Mouse (Mus musculus) adrenal gland, adult 18-20 months (tissue): Measurements from ENCODE around the gene Sstr3. TPM values are rescaled to one million over a fixed set of nuclear protein-coding genes. Genes with fewer than 3 reads are reported as not detected.

Experiments used
- DNase-seq, 2 experiments: peaks; one replicate each; pipeline ENCODE4 v3.0.0; 2021 to 2022; ENCODE audit warnings: low spot score in 2 of 2
- long read RNA-seq, 2 experiments: library from polyadenylated mRNA; stranded (forward); transcript quantifications; one replicate each; pipeline ENCODE4 v2.0.0; 2021
- total RNA-seq, 2 experiments: library from RNA; stranded (reverse); gene quantifications; 1 replicate in 1 of 2; 2 replicates in 1 of 2; pipeline ENCODE4 v1.2.3; 2021

Gene Sstr3
- 1 to 10 TPM in 1 of 2 experiments, under 1 TPM in 1; 0.45 to 1.2 TPM for total RNA-seq
- long read RNA-seq, experiment 1, result 0 reads
- long read RNA-seq, experiment 2, result 0 reads

DNA sequence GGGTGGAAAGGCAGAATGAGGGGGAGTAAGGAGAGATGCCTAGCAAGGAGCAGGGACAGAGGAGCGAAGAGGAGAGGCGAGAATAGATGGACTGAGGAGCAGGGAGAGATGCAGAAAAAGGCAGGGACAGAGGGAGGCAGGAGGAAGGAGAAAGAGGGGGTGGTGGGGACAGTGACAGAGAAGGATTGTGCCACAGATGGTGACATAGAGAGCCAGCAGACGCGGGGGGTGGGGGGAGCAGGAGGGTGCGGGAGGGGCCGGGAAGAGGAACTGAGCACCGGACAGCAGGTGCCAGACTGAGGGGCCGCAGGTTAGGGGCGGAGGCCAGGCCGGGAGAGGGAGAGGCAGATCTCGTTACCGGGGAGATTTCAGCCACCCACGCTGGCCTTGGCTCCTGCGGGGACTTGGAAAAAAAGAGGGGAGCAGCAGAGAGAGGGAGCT, at the start of gene Sstr3:
TSS of gene Sstr3 (minus strand) at position 125 of the 441 bp plus-strand sequence.
- DNase-seq, result peak; percentile 51 to 57

- DNase-seq, result no peak
These were observed 49.5 kb upstream of the Sstr3 start for GRCm38 (mm10) chr15:78593896-78594425.

GRCm38 (mm10) chr15:78592452-78592968, 48.0 kb upstream of the Sstr3 start:
- DNase-seq, result no peak

- DNase-seq, result no peak
These were observed 47.4 kb upstream of the Sstr3 start for GRCm38 (mm10) chr15:78591680-78592451.

DNA sequence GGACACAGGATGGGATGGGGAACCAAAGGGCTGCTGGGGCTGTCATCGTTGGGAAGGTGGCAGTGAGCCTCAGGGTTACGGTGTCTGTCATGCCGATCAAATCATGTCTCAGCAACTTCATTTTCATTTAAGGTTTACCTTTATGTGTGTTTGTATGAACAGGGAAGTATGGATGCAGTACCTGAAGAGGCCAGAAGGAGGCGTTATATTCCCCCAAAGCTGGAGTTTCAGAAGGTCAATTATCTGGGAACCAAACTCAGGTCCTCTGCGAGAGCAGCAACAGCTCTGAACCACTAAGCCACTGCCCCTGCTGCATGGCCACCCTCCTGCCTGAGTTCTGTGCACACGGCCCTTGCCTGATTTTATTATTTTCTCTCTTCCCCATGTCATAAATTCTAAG, 46.3 kb upstream of the Sstr3 start:
- no peak for DNase-seq

- DNase-seq, result no peak
These were observed 45.5 kb upstream of the Sstr3 start for GRCm38 (mm10) chr15:78589936-78590335.

- no peak for DNase-seq
These were observed 44.4 kb upstream of the Sstr3 start for GRCm38 (mm10) chr15:78588900-78589299.

DNA sequence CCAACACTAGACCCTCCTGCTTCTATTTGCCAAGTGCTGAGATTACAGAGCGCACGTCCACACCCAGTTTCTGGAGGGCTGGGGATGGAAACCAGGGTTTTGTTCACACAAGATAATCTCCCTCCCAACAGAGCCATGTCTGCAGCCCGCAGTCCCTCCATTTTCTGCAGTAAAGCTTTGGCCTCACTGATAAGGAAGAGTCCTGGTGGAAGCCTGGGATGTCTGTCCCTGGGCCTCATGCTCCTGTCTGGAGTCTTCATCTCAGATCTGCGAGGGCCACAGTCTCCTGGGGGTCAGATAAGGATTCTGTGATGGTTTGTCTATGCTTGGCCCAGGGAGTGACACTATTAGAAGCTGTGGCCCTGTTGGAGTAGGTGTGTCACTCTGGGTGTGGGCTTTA, 43.6 kb upstream of the Sstr3 start:
- DNase-seq, result no peak

- peak; percentile 90 to 92 for DNase-seq
These were observed 42.8 kb upstream of the Sstr3 start for GRCm38 (mm10) chr15:78587050-78587994.

GRCm38 (mm10) chr15:78585404-78585803, 40.9 kb upstream of the Sstr3 start:
- DNase-seq, result no peak

DNA sequence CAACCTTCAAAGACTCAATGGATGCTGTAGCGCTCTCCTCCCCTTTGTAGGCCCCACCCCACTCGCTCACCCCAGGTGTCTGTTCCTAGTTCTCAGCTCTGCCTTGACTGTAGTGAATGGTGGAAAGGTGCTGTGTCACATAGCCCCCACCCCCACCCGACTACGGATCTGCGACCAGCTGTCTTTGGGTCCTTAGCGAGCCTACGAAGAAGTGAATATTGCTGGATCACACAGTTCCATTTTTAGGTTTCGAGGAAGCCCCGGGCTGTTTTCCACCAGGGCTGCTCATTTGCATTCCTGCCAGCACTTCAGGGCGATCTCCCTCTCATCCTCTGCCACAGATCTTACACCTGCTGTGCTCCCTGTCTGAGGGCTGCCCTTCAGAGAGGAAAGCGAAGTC, 38.9 kb upstream of the Sstr3 start:
- no peak for DNase-seq

GRCm38 (mm10) chr15:78576284-78576810, 31.9 kb upstream of the Sstr3 start:
- no peak for DNase-seq

DNA sequence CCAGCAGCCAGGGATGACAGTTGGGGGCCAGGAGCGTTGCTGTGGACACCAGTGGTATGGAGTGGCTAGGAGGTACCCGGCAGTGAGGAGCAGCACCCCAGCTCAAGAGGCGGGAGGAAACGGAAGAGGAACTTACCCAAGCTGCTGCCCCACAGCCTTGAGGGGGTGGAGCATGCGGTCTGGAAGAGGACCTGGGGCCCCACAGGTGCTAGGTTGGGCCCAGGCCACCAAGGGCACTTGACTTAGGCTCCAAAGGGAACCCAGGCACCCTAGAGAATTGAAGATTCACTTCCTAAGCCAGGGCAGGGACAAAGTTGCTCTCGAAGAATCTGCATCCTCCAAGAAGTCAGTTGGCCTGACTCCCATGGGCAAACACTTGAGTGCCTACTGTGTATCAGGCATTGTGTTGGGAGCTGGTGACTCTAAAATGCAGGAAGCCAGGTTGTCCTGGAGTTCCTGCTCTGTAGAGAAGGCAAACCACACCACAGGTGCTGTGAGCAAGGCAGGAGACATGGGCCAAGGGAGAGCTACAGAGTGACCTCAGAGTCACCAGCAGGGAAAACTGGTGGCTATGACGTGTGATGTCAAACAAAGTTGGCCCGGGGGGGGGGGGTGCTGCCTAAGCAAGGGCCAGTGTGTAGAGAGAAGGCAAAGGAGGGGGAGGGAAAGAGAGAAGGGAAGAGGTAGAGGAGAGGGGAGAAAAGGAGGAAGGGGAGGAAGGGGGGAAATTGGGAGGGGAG, 28.3 kb upstream of the Sstr3 start, which contains the start of gene Rac2:
TSS of gene Rac2 (minus strand) at position 126 of the 740 bp plus-strand sequence.
- DNase-seq, result no peak

DNA sequence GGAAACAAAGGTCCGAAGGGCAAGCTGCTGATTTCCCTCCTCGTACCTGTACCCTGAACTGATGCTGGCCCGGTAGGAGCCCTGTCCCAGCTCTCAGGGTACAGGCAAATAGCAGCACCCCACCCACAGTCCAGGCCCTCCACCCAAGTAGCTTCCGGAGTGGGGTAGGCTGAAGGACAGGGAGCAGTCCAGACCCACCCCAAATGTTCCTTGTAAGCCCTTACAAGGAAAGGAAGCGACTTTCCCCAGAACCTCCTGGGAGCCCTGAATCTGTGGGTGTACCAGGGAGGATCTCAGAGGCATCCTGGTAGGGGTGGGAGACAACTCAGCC, 27.8 kb upstream of the Sstr3 start:
- no peak for DNase-seq

DNA sequence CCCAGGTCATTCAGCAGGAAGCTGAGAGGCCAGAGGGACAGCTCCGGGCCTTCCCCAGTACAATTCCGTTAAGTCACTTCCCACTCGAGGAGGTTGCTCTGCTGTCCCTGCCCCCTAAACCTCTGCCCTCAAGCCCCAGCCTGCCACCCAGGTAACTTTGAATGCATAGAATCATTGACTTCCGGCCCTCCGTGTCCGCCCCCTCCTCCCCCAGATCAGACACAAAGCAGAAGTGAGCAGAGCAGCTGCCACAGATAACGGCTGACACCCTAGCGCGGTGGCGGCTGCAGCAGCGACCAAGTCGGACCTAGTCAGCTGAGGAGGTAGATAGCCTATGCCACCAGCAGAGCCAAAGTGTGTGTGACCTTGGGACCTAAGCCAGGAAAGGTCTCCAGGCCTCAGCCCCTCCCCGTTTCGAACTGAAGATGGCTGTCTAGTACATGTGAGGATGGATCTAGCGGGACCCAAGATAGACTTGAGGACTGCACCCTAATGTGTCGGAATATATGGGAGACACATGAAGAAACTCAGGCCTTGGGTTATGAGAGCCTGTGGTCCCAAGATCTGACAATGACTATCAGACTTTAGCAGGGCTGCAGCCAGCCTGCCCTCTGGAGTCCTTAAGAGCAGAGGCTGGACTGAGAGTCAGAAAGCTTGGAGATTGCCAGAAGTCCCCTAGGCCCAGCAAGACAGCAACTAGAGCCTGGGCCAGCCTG, 27.2 kb upstream of the Sstr3 start:
- DNase-seq, result no peak

GRCm38 (mm10) chr15:78570170-78570569, 25.7 kb upstream of the Sstr3 start:
- no peak for DNase-seq

GRCm38 (mm10) chr15:78567608-78568120, 23.2 kb upstream of the Sstr3 start:
- DNase-seq, result no peak

DNA sequence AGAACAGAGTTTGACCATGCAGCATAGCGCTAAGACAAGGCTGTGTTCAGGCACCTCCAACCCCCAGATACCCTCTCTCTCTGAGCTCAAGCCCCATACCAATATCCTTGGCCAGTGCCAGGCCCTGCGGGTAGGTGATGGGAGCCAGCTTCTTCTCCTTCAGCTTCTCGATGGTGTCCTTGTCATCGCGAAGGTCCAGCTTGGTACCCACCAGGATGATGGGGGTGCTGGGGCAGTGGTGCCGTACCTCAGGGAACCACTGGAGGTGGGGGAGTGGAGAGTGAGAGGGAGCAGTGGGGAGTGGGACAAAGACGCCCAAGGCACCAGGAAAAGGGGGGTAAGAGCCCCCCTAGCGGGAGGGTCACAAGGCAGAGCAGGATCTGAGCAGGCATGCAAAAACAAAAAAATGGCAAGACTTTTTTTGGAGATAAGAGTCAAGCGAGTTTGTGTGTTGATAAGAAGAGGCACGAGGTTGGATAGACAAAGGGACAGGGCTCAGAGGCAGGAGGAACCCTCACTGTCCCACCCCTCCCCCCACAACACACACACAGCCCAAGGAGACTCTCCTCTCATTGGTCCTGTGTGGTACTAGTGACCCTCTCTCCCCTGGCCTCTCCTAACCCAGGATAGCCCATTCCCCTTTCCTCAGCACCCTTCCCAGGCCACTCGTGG, 20.4 kb upstream of the Sstr3 start:
- no peak for DNase-seq

DNA sequence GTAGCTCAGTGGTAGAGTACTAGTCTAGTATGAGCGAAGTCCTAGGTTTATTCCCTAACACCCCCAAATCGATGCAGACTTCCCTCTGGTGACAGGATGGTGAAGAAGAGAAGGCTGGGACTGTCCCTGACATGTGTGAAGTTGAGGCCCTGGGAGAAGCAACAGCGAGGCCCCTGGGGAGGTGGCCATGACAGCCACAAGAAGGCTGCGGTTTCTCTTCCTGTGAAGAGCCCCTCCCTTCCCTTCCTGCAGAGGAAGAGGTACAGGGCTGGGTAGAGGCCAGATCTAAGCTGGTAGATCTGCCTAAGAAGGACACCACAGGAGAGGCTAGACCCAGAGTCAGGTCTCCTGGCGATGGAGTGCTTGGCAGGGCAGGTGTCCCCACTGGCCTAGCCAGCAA, 19.5 kb upstream of the Sstr3 start:
- DNase-seq, result no peak
